10 mouse cellular contexts compared by ENCODE assay signal in genomic region chr2:90941744-90942143, GRCm38 (mm10). TPM values are rescaled to one million over a fixed set of nuclear protein-coding genes. Genes with fewer than 3 reads are reported as not detected.
DNase-seq lines count a peak whose midpoint lies in the region; ATAC-seq and TF ChIP-seq lines count a peak whose summit lies in the region.
"Had no signal": no experiment of that assay in that cellular context is flagged by ENCODE, and none has a peak within 500 bp of the region (broad histone marks: within the 10 kb centered on the region; RNA-seq: fewer than 3 reads in every experiment).

No protein-coding gene starts in this region.

- intact Hi-C loops in left cerebral cortex, adult 2 months (cut with DNase I): loop anchor here (2.0 to 5.0 kb wide), 4 partner anchors 23 to 113 kb away; partner anchors contain the start of gene Psmc3
- intact Hi-C loops in left cerebral cortex, postnatal 36 days (cut with DNase I): loop anchor here (2.0 to 5.0 kb wide), 3 partner anchors 23 to 113 kb away; partner anchors contain the start of gene Psmc3

- H3K9ac ChIP-seq in limb, embryonic 11.5 days (ENCODE audit: low read length): no peak overlapping the region
- no peak overlapping the region; the same call in 1 of the 2 replicates for H3K9ac ChIP-seq in neural tube, embryonic 14.5 days (replicated peaks; ENCODE audit: low read depth, low read length)

- H3K4me2 ChIP-seq in limb, embryonic 11.5 days (ENCODE audit: low read depth, severe bottlenecking): peak overlapping the region; percentile 59; the same call in 1 of the 2 replicates
- H3K4me2 ChIP-seq in neural tube, embryonic 14.5 days (ENCODE audit: low read depth, low read length): peak overlapping the region; percentile 77

- H3K9me3 ChIP-seq in forebrain, embryonic 10.5 days: no peaks in the 10 kb centered on the region
- H3K9me3 ChIP-seq in limb, embryonic 11.5 days (ENCODE audit: control insufficient read depth, low read length): no peaks in the 10 kb centered on the region
- no peaks in the 10 kb centered on the region for H3K9me3 ChIP-seq in neural tube, embryonic 14.5 days (ENCODE audit: control insufficient read depth, low read length)

- H3K4me3 ChIP-seq in left cerebral cortex, adult 2 months: peak overlapping the region; percentile 99
- H3K4me3 ChIP-seq in forebrain, embryonic 10.5 days: peak overlapping the region; percentile 74
- peak overlapping the region; percentile 96; the same call in 1 of the 2 replicates for H3K4me3 ChIP-seq in limb, embryonic 11.5 days (ENCODE audit: low read depth, low read length)
- peak overlapping the region; percentile 97 for H3K4me3 ChIP-seq in neural tube, embryonic 14.5 days (ENCODE audit: low read depth, low read length)

- no peak for ATAC-seq in limb, embryonic 11.5 days (ENCODE audit: insufficient number of reproducible peaks, low FRiP score, low TSS enrichment, low read depth)
- ATAC-seq in neural tube, embryonic 14.5 days (ENCODE audit: low read depth): no peak

- H3K4me1 ChIP-seq in forebrain, embryonic 10.5 days: peaks cover 35% of the 10 kb centered on the region
- peaks cover 3% of the 10 kb centered on the region; the same call in 1 of the 2 replicates for H3K4me1 ChIP-seq in limb, embryonic 11.5 days (ENCODE audit: control insufficient read depth, insufficient read depth, low read length)
- peaks cover 26% of the 10 kb centered on the region for H3K4me1 ChIP-seq in neural tube, embryonic 14.5 days (ENCODE audit: control insufficient read depth, insufficient read depth, low read length)

- peaks cover 24% of the 10 kb centered on the region for H3K36me3 ChIP-seq in forebrain, embryonic 10.5 days (replicated peaks)
- H3K36me3 ChIP-seq in limb, embryonic 11.5 days (ENCODE audit: control insufficient read depth, insufficient read depth, low read length): no peaks in the 10 kb centered on the region
- H3K36me3 ChIP-seq in neural tube, embryonic 14.5 days (ENCODE audit: control insufficient read depth, insufficient read depth, low read length): no peaks in the 10 kb centered on the region

- no peak for DNase-seq in left cerebral cortex, adult 2 months (ENCODE audit: extremely low spot score in 1 of 2, low spot score in 2 of 2)
- DNase-seq in left cerebral cortex, postnatal 36 days (ENCODE audit: low spot score in 2 of 2): no peak
- DNase-seq in forebrain, embryonic 10.5 days (ENCODE audit: extremely low spot score, low spot score): no peak
- DNase-seq in limb, embryonic 11.5 days (ENCODE audit: low spot score): no peak
- no peak for DNase-seq in urinary bladder, adult 2 months (ENCODE audit: low spot score)
- DNase-seq in adrenal gland, postnatal 36 days: no peak
- DNase-seq in gastrocnemius, postnatal 4 days (ENCODE audit: low spot score in 2 of 2): no peak
- DNase-seq: lung, postnatal 10 days; thymus, postnatal 14 days had no signal

- no peak for TF ChIP-seq CTCF in left cerebral cortex, adult 2 months (IDR thresholded peaks at IDR 0.05)

- 65% methylated on average over 2 of the region's 2 CpGs for WGBS in forebrain, embryonic 10.5 days
- WGBS in limb, embryonic 11.5 days: 72% methylated on average over 2 of the region's 2 CpGs
- 40% methylated on average over 2 of the region's 2 CpGs for WGBS in neural tube, embryonic 14.5 days

- H3K27ac ChIP-seq in left cerebral cortex, adult 2 months: no peak overlapping the region
- H3K27ac ChIP-seq in forebrain, embryonic 10.5 days: no peak overlapping the region
- no peak overlapping the region for H3K27ac ChIP-seq in limb, embryonic 11.5 days (replicated peaks; ENCODE audit: low read depth, low read length)
- H3K27ac ChIP-seq in neural tube, embryonic 14.5 days (ENCODE audit: low read depth, low read length): no peak overlapping the region

- no peaks in the 10 kb centered on the region for H3K27me3 ChIP-seq in forebrain, embryonic 10.5 days (ENCODE audit: poor library complexity, severe bottlenecking)
- H3K27me3 ChIP-seq in limb, embryonic 11.5 days (ENCODE audit: control insufficient read depth, insufficient read depth, low read length): no peaks in the 10 kb centered on the region
- no peaks in the 10 kb centered on the region for H3K27me3 ChIP-seq in neural tube, embryonic 14.5 days (ENCODE audit: control insufficient read depth, insufficient read depth, low read length)

RNA-seq across cellular contexts. Expression of gene Celf1, which starts 1.6 kb away (rescaled TPM):
- 100 to 1,000 TPM; 146 to 149 TPM for total RNA-seq in left cerebral cortex, adult 2 months (2021)
- total RNA-seq in left cerebral cortex, postnatal 36 days (2021): 100 to 1,000 TPM; 145 to 163 TPM
- polyA plus RNA-seq in forebrain, embryonic 10.5 days (2016; fragmentation: Nextera tagmentation; extraction: Ambion mirVana): 156 and 161 TPM in 2 replicates
- polyA plus RNA-seq in limb, embryonic 11.5 days (2014; fragmentation: Nextera tagmentation; extraction: Ambion mirVana): 75.2 and 91.1 TPM in 2 replicates
- 77.6 and 80.8 TPM in 2 replicates for polyA plus RNA-seq in neural tube, embryonic 14.5 days (2014; fragmentation: Nextera tagmentation; extraction: Ambion mirVana)
- polyA plus RNA-seq in urinary bladder, adult 2 months (2012; rRNA removed): 90.1 and 90.7 TPM in 2 replicates
- 100 to 1,000 TPM in 1 of 2 experiments, 10 to 100 TPM in 1; 92.7 to 101 TPM for total RNA-seq in adrenal gland, postnatal 36 days (2021)
- 10 to 100 TPM; 70.6 to 88.9 TPM for total RNA-seq in gastrocnemius, postnatal 4 days (2021)

RNA-seq across cellular contexts. Expression of gene Ndufs3, which starts 37.1 kb away (rescaled TPM):
- 100 to 1,000 TPM; 217 to 242 TPM for total RNA-seq in left cerebral cortex, adult 2 months (2021)
- 100 to 1,000 TPM; 229 to 240 TPM for total RNA-seq in left cerebral cortex, postnatal 36 days (2021)
- 201 and 203 TPM in 2 replicates for polyA plus RNA-seq in forebrain, embryonic 10.5 days (2016; fragmentation: Nextera tagmentation; extraction: Ambion mirVana)
- 206 and 229 TPM in 2 replicates for polyA plus RNA-seq in limb, embryonic 11.5 days (2014; fragmentation: Nextera tagmentation; extraction: Ambion mirVana)
- polyA plus RNA-seq in neural tube, embryonic 14.5 days (2014; fragmentation: Nextera tagmentation; extraction: Ambion mirVana): 229 and 259 TPM in 2 replicates
- polyA plus RNA-seq in urinary bladder, adult 2 months (2012; rRNA removed): 153 and 162 TPM in 2 replicates
- total RNA-seq in adrenal gland, postnatal 36 days (2021): 100 to 1,000 TPM; 365 to 412 TPM
- 100 to 1,000 TPM; 329 to 331 TPM for total RNA-seq in gastrocnemius, postnatal 4 days (2021)

RNA-seq across cellular contexts. Expression of gene Kbtbd4, which starts 37.2 kb away (rescaled TPM):
- 10 to 100 TPM; 36.5 to 41.2 TPM for total RNA-seq in left cerebral cortex, adult 2 months (2021)
- total RNA-seq in left cerebral cortex, postnatal 36 days (2021): 10 to 100 TPM; 39.6 to 39.8 TPM
- 59.1 and 61.4 TPM in 2 replicates for polyA plus RNA-seq in forebrain, embryonic 10.5 days (2016; fragmentation: Nextera tagmentation; extraction: Ambion mirVana)
- polyA plus RNA-seq in limb, embryonic 11.5 days (2014; fragmentation: Nextera tagmentation; extraction: Ambion mirVana): 47.5 and 53.7 TPM in 2 replicates
- 47.5 and 50.4 TPM in 2 replicates for polyA plus RNA-seq in neural tube, embryonic 14.5 days (2014; fragmentation: Nextera tagmentation; extraction: Ambion mirVana)
- polyA plus RNA-seq in urinary bladder, adult 2 months (2012; rRNA removed): 15.5 and 17.9 TPM in 2 replicates
- 10 to 100 TPM; 32.4 to 37.5 TPM for total RNA-seq in adrenal gland, postnatal 36 days (2021)
- 10 to 100 TPM; 19.6 to 23.5 TPM for total RNA-seq in gastrocnemius, postnatal 4 days (2021)

RNA-seq across cellular contexts. Expression of gene C1qtnf4, which starts 56.1 kb away (rescaled TPM):
- total RNA-seq in left cerebral cortex, adult 2 months (2021): 100 to 1,000 TPM; 259 to 287 TPM
- total RNA-seq in left cerebral cortex, postnatal 36 days (2021): 100 to 1,000 TPM; 279 to 315 TPM
- polyA plus RNA-seq in forebrain, embryonic 10.5 days (2016; fragmentation: Nextera tagmentation; extraction: Ambion mirVana): 3.1 and 3.4 TPM in 2 replicates
- polyA plus RNA-seq in limb, embryonic 11.5 days (2014; fragmentation: Nextera tagmentation; extraction: Ambion mirVana): 9.2 and 10.2 TPM in 2 replicates
- polyA plus RNA-seq in neural tube, embryonic 14.5 days (2014; fragmentation: Nextera tagmentation; extraction: Ambion mirVana): 135 and 143 TPM in 2 replicates
- polyA plus RNA-seq in urinary bladder, adult 2 months (2012; rRNA removed): 4.9 and 7.2 TPM in 2 replicates
- total RNA-seq in adrenal gland, postnatal 36 days (2021): 1 to 10 TPM in 1 of 2 experiments, under 1 TPM in 1; 0.56 to 1.1 TPM
- 10 to 100 TPM in 1 of 2 experiments, 1 to 10 TPM in 1; 7.5 to 10.1 TPM for total RNA-seq in gastrocnemius, postnatal 4 days (2021)
